Mouse (Mus musculus): ENCODE measurements around the gene Tor2a. TPM values are rescaled to one million over a fixed set of nuclear protein-coding genes. Genes with fewer than 3 reads are reported as not detected.

Gene Tor2a
- polyA plus RNA-seq, 1 experiment from 2014 or later: 54.4 TPM

GRCm38 (mm10) chr2:32749082-32749481 lies 8.0 kb upstream of the Tor2a start:
- Histone ChIP-seq H3K9me3 (replicated peaks) (no peaks in the 10 kb centered on the region), H3K4me2 (no peak overlapping the region), H3K36me3 (peaks cover 83% of the 10 kb centered on the region), H3K27me3 (replicated peaks) (no peaks in the 10 kb centered on the region), H3K4me1 (peaks cover 25% of the 10 kb centered on the region), H3K4me3 (replicated peaks) (no peak overlapping the region), H3K9ac (replicated peaks) (no peak overlapping the region), H3K27ac (replicated peaks) (no peak overlapping the region)
- WGBS: 87% methylated on average over 16 of the region's 16 CpGs
- ATAC-seq (ENCODE audit: low FRiP score): no peak

GRCm38 (mm10) chr2:32750199-32750598 lies 6.8 kb upstream of the Tor2a start:
- H3K9ac ChIP-seq (replicated peaks): no peak overlapping the region; the same call in 1 of the 2 replicates
- peaks cover 19% of the 10 kb centered on the region for H3K4me1 ChIP-seq
- no peaks in the 10 kb centered on the region for H3K27me3 ChIP-seq (replicated peaks)
- H3K4me2 ChIP-seq: no peak overlapping the region
- 72% methylated on average over 7 of the region's 7 CpGs for WGBS
- no peak for ATAC-seq (ENCODE audit: low FRiP score)
- no peaks in the 10 kb centered on the region for H3K9me3 ChIP-seq (replicated peaks)
- H3K27ac ChIP-seq (replicated peaks): no peak overlapping the region
- peaks cover 88% of the 10 kb centered on the region for H3K36me3 ChIP-seq
- H3K4me3 ChIP-seq (replicated peaks): no peak overlapping the region

- ATAC-seq (ENCODE audit: low FRiP score): peak; percentile 61
- H3K9ac ChIP-seq (replicated peaks): no peak overlapping the region; the same call in 1 of the 2 replicates
- H3K27ac ChIP-seq (replicated peaks): peak overlapping the region; percentile 48
- H3K27me3 ChIP-seq (replicated peaks): no peaks in the 10 kb centered on the region
- no peaks in the 10 kb centered on the region for H3K9me3 ChIP-seq (replicated peaks)
- peak overlapping the region; percentile 52 for H3K4me2 ChIP-seq
- peaks cover 19% of the 10 kb centered on the region for H3K4me1 ChIP-seq
- H3K4me3 ChIP-seq (replicated peaks): peak overlapping the region; percentile 22
- 9% methylated on average over 31 of the region's 31 CpGs for WGBS
- peaks cover 79% of the 10 kb centered on the region for H3K36me3 ChIP-seq
These were observed 6.0 kb upstream of the Tor2a start for GRCm38 (mm10) chr2:32750887-32751664.

- no peak for ATAC-seq (ENCODE audit: low FRiP score)
- Histone ChIP-seq H3K9me3 (replicated peaks) (no peaks in the 10 kb centered on the region), H3K4me1 (peaks cover 20% of the 10 kb centered on the region), H3K4me2 (peak overlapping the region; percentile 52), H3K27ac (replicated peaks) (peak overlapping the region; percentile 48; the same call in 1 of the 2 replicates), H3K4me3 (replicated peaks) (peak overlapping the region; percentile 22), H3K27me3 (replicated peaks) (no peaks in the 10 kb centered on the region), H3K9ac (replicated peaks) (no peak overlapping the region), H3K36me3 (peaks cover 73% of the 10 kb centered on the region)
- 13% methylated on average over 10 of the region's 10 CpGs for WGBS
These were observed 5.4 kb upstream of the Tor2a start for GRCm38 (mm10) chr2:32751665-32752033.

- Histone ChIP-seq H3K27me3 (replicated peaks) (no peaks in the 10 kb centered on the region), H3K27ac (replicated peaks) (no peak overlapping the region), H3K9ac (replicated peaks) (no peak overlapping the region), H3K4me2 (peak overlapping the region; percentile 52; the same call in 1 of the 2 replicates), H3K36me3 (peaks cover 68% of the 10 kb centered on the region), H3K9me3 (replicated peaks) (no peaks in the 10 kb centered on the region), H3K4me3 (replicated peaks) (no peak overlapping the region), H3K4me1 (peaks cover 22% of the 10 kb centered on the region)
- 64% methylated on average over 10 of the region's 10 CpGs for WGBS
- ATAC-seq (ENCODE audit: low FRiP score): no peak
These were observed 4.9 kb upstream of the Tor2a start for GRCm38 (mm10) chr2:32752181-32752580.

GRCm38 (mm10) chr2:32756674-32757055 lies 369 bp upstream of the Tor2a start:
- Histone ChIP-seq H3K36me3 (peaks cover 43% of the 10 kb centered on the region), H3K9ac (replicated peaks) (no peak overlapping the region), H3K4me3 (replicated peaks) (peak overlapping the region; percentile 74), H3K27ac (replicated peaks) (0 out of 2 replicates have a peak overlapping the region, but pooled peaks have one; percentile 20), H3K27me3 (replicated peaks) (no peaks in the 10 kb centered on the region), H3K4me1 (peaks cover 22% of the 10 kb centered on the region), H3K9me3 (replicated peaks) (no peaks in the 10 kb centered on the region), H3K4me2 (peak overlapping the region; percentile 58)
- WGBS: 36% methylated on average over 6 of the region's 6 CpGs
- peak; percentile 49; the same call in 1 of the 2 replicates for ATAC-seq (ENCODE audit: low FRiP score)

- Histone ChIP-seq H3K4me1 (peaks cover 19% of the 10 kb centered on the region), H3K4me3 (replicated peaks) (0 out of 2 replicates have a peak overlapping the region, but pooled peaks have one; percentile 74), H3K9me3 (replicated peaks) (no peaks in the 10 kb centered on the region), H3K4me2 (peak overlapping the region; percentile 58; the same call in 1 of the 2 replicates), H3K27ac (replicated peaks) (no peak overlapping the region; the same call in 1 of the 2 replicates), H3K27me3 (replicated peaks) (no peaks in the 10 kb centered on the region), H3K9ac (replicated peaks) (no peak overlapping the region), H3K36me3 (peaks cover 45% of the 10 kb centered on the region)
- WGBS: 82% methylated on average over 8 of the region's 8 CpGs
- ATAC-seq (ENCODE audit: low FRiP score): no peak
These were observed 1.5 kb downstream of the Tor2a start for GRCm38 (mm10) chr2:32758503-32758902.

GRCm38 (mm10) chr2:32759001-32759400 lies 2.0 kb downstream of the Tor2a start:
- no peaks in the 10 kb centered on the region for H3K9me3 ChIP-seq (replicated peaks)
- no peak for ATAC-seq (ENCODE audit: low FRiP score)
- no peaks in the 10 kb centered on the region for H3K27me3 ChIP-seq (replicated peaks)
- no peak overlapping the region for H3K4me2 ChIP-seq
- peaks cover 43% of the 10 kb centered on the region for H3K36me3 ChIP-seq
- H3K4me3 ChIP-seq (replicated peaks): no peak overlapping the region
- no peak overlapping the region for H3K9ac ChIP-seq (replicated peaks)
- 92% methylated on average over 2 of the region's 2 CpGs for WGBS
- H3K27ac ChIP-seq (replicated peaks): no peak overlapping the region
- H3K4me1 ChIP-seq: peaks cover 19% of the 10 kb centered on the region

- H3K4me1 ChIP-seq: peaks cover 19% of the 10 kb centered on the region
- no peak for ATAC-seq (ENCODE audit: low FRiP score)
- no peak overlapping the region for H3K9ac ChIP-seq (replicated peaks)
- H3K9me3 ChIP-seq (replicated peaks): no peaks in the 10 kb centered on the region
- H3K4me3 ChIP-seq (replicated peaks): no peak overlapping the region
- no peaks in the 10 kb centered on the region for H3K27me3 ChIP-seq (replicated peaks)
- 91% methylated on average over 14 of the region's 14 CpGs for WGBS
- H3K36me3 ChIP-seq: peaks cover 33% of the 10 kb centered on the region
- no peak overlapping the region for H3K27ac ChIP-seq (replicated peaks)
- no peak overlapping the region for H3K4me2 ChIP-seq
These were observed 4.3 kb downstream of the Tor2a start for GRCm38 (mm10) chr2:32761361-32761760.

- 85% methylated on average over 4 of the region's 4 CpGs for WGBS
- Histone ChIP-seq H3K27ac (replicated peaks) (no peak overlapping the region), H3K4me2 (no peak overlapping the region), H3K9ac (replicated peaks) (no peak overlapping the region), H3K36me3 (peaks cover 33% of the 10 kb centered on the region), H3K4me1 (peaks cover 15% of the 10 kb centered on the region), H3K9me3 (replicated peaks) (no peaks in the 10 kb centered on the region), H3K27me3 (replicated peaks) (no peaks in the 10 kb centered on the region), H3K4me3 (replicated peaks) (no peak overlapping the region)
- ATAC-seq (ENCODE audit: low FRiP score): no peak
These were observed 4.8 kb downstream of the Tor2a start for GRCm38 (mm10) chr2:32761859-32762258.

- Histone ChIP-seq H3K9ac (replicated peaks) (no peak overlapping the region), H3K4me2 (no peak overlapping the region), H3K4me1 (peaks cover 8% of the 10 kb centered on the region), H3K27me3 (replicated peaks) (no peaks in the 10 kb centered on the region), H3K9me3 (replicated peaks) (no peaks in the 10 kb centered on the region), H3K36me3 (peaks cover 33% of the 10 kb centered on the region), H3K4me3 (replicated peaks) (no peak overlapping the region), H3K27ac (replicated peaks) (no peak overlapping the region)
- 86% methylated on average over 3 of the region's 3 CpGs for WGBS
- no peak for ATAC-seq (ENCODE audit: low FRiP score)
These were observed 6.3 kb downstream of the Tor2a start for GRCm38 (mm10) chr2:32763353-32763752.

- Histone ChIP-seq H3K4me1 (0 out of 2 replicates have a peak, but pooled peaks cover 2% of the 10 kb centered on the region), H3K4me2 (no peak overlapping the region), H3K9ac (replicated peaks) (no peak overlapping the region), H3K4me3 (replicated peaks) (no peak overlapping the region), H3K27me3 (replicated peaks) (no peaks in the 10 kb centered on the region), H3K9me3 (replicated peaks) (no peaks in the 10 kb centered on the region), H3K27ac (replicated peaks) (no peak overlapping the region), H3K36me3 (peaks cover 13% of the 10 kb centered on the region)
- ATAC-seq (ENCODE audit: low FRiP score): no peak
- 73% methylated on average over 12 of the region's 12 CpGs for WGBS
These were observed 10.2 kb downstream of the Tor2a start for GRCm38 (mm10) chr2:32767241-32767640.

Measured in neural tube, embryonic 15.5 days (tissue).